Mouse (Mus musculus): ENCODE results near the gene Vrk3.
"Not testable (repeated sequence)": the region's sequence is repeated elsewhere in the genome, so short reads cannot be mapped to it uniquely, and the experiment has no call there.

The Vrk3 gene

GRCm38 (mm10) chr7:44748101-44749044, at the start of gene Vrk3:
Vrk3 (plus strand) TSS chr7:44748413.
- DNase-seq (ENCODE audit: low spot score), result peak; percentile 94

- DNase-seq (ENCODE audit: low spot score), result no peak
Observed at GRCm38 (mm10) chr7:44701921-44702320, 46.3 kb upstream of the Vrk3 start.

- DNase-seq (ENCODE audit: low spot score), result peak; percentile 54
Observed at GRCm38 (mm10) chr7:44702985-44703384, 45.2 kb upstream of the Vrk3 start.

GRCm38 (mm10) chr7:44704363-44704762, 43.9 kb upstream of the Vrk3 start:
- DNase-seq (ENCODE audit: low spot score), result peak; percentile 74

- no peak for DNase-seq (ENCODE audit: low spot score)
Observed at GRCm38 (mm10) chr7:44705086-44705485, 43.1 kb upstream of the Vrk3 start.

- DNase-seq (ENCODE audit: low spot score), result no peak
Observed at GRCm38 (mm10) chr7:44706322-44706721, 41.9 kb upstream of the Vrk3 start.

- DNase-seq (ENCODE audit: low spot score), result no peak
Observed at GRCm38 (mm10) chr7:44707169-44707675, 41.0 kb upstream of the Vrk3 start.

GRCm38 (mm10) chr7:44708093-44708492, 40.1 kb upstream of the Vrk3 start:
- DNase-seq (ENCODE audit: low spot score), result not testable (repeated sequence)

GRCm38 (mm10) chr7:44708574-44708973, 39.6 kb upstream of the Vrk3 start, which contains the start of gene Izumo2:
Izumo2 (plus strand) TSS chr7:44708742.
- no peak for DNase-seq (ENCODE audit: low spot score)

GRCm38 (mm10) chr7:44709881-44710280, 38.3 kb upstream of the Vrk3 start:
- DNase-seq (ENCODE audit: low spot score), result no peak

- no peak for DNase-seq (ENCODE audit: low spot score)
Observed at GRCm38 (mm10) chr7:44722058-44722457, 26.2 kb upstream of the Vrk3 start.

GRCm38 (mm10) chr7:44724316-44724715, 23.9 kb upstream of the Vrk3 start:
- DNase-seq (ENCODE audit: low spot score), result no peak

GRCm38 (mm10) chr7:44726343-44726742, 21.9 kb upstream of the Vrk3 start:
- no peak for DNase-seq (ENCODE audit: low spot score)

- DNase-seq (ENCODE audit: low spot score), result no peak
Observed at GRCm38 (mm10) chr7:44727151-44727550, 21.1 kb upstream of the Vrk3 start.

GRCm38 (mm10) chr7:44728082-44728975, 19.9 kb upstream of the Vrk3 start:
- DNase-seq (ENCODE audit: low spot score), result no peak

- DNase-seq (ENCODE audit: low spot score), result no peak
Observed at GRCm38 (mm10) chr7:44733723-44734122, 14.5 kb upstream of the Vrk3 start.

- no peak for DNase-seq (ENCODE audit: low spot score)
Observed at GRCm38 (mm10) chr7:44741361-44741760, 6.9 kb upstream of the Vrk3 start.

- no peak for DNase-seq (ENCODE audit: low spot score)
Observed at GRCm38 (mm10) chr7:44744270-44744669, 3.9 kb upstream of the Vrk3 start.

GRCm38 (mm10) chr7:44745076-44745475, 3.1 kb upstream of the Vrk3 start:
- DNase-seq (ENCODE audit: low spot score), result peak; percentile 84

- no peak for DNase-seq (ENCODE audit: low spot score)
Observed at GRCm38 (mm10) chr7:44747115-44747514, 1.1 kb upstream of the Vrk3 start.

- not testable (repeated sequence) for DNase-seq (ENCODE audit: low spot score)
Observed at GRCm38 (mm10) chr7:44750950-44751349, 2.7 kb downstream of the Vrk3 start, which contains the start of gene Zfp473. Zfp473 (minus strand) TSS chr7:44751050.

- no peak for DNase-seq (ENCODE audit: low spot score)
Observed at GRCm38 (mm10) chr7:44757164-44757563, 9.0 kb downstream of the Vrk3 start.

Data from testis, postnatal 10 days (tissue).